Mouse (Mus musculus) layer of hippocampus, postnatal 14 days (tissue): ENCODE data around the gene Slc26a10. TPM values are rescaled to one million over a fixed set of nuclear protein-coding genes. Genes with fewer than 3 reads are reported as not detected.

ENCODE experiments used
- DNase-seq, 2 experiments: peaks; one replicate each; pipeline ENCODE4 v3.0.0; 2021 to 2022; ENCODE audit warnings: low spot score in 2 of 2, mixed read lengths in 1 of 2
- long read RNA-seq, 2 experiments: library from polyadenylated mRNA; stranded (forward); transcript quantifications; one replicate each; pipeline ENCODE4 v2.0.0; 2021
- total RNA-seq, 2 experiments: library from RNA; stranded (reverse); gene quantifications; 2 replicates each; pipeline ENCODE4 v1.2.3; 2021

Slc26a10 gene
- total RNA-seq = 1 to 10 TPM; 4.6 to 5.9 TPM
- long read RNA-seq, experiment 1, partial matches to known transcripts = 1 of 5 reads
- long read RNA-seq, experiment 1, other reads (novel, unspliced or antisense) = 4 of 5 reads
- long read RNA-seq, experiment 2, partial matches to known transcripts = 0 of 3 reads
- long read RNA-seq, experiment 2, other reads (novel, unspliced or antisense) = 3 of 3 reads

GRCm38 (mm10) chr10:127179871-127180694, at the start of gene Slc26a10:
Slc26a10 (minus strand) TSS chr10:127180645.
- DNase-seq = no peak

DNA sequence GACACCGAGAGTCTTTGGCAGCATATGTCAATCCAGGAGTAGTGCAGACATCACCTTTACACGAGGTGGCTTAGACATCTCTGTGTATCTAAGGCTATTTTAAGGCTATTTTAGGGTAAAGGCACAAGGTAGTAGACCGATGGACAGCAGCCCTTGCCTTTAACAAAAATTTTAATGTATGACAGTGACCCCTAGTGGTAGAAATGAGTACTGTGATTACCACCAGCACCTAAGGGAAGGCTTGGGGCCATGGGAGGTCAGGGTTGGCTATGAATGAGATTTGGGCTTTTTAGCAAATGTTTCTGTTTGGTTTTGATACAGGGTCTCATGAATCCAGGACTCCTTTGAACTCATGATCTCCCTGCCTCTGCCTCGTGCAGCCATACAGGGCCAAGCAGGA, 48.5 kb upstream of the Slc26a10 start:
- DNase-seq = peak in 1 of 2 experiments; percentile 76

DNA sequence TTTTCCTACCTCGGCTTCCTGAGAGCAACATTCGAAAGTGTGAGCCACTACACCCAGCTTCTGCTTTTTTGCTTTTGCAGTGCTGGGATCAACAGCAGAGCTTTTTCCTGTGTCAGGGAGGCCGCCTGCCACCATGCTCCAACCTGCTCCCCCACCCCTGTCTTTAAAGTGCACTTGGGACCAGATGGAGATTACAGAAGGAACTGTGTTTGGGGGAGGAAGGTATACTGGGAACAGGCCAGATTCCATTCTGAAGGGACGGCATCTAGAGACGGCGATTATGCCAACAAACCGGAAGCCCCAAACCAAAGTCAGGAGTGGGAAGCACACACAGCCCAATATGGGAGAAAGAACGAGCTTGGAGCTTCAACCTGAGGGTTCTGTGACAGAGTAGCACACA, 46.7 kb upstream of the Slc26a10 start:
- no peak for DNase-seq

- DNase-seq = no peak
Measured at GRCm38 (mm10) chr10:127226318-127226895, 46.0 kb upstream of the Slc26a10 start.

DNA sequence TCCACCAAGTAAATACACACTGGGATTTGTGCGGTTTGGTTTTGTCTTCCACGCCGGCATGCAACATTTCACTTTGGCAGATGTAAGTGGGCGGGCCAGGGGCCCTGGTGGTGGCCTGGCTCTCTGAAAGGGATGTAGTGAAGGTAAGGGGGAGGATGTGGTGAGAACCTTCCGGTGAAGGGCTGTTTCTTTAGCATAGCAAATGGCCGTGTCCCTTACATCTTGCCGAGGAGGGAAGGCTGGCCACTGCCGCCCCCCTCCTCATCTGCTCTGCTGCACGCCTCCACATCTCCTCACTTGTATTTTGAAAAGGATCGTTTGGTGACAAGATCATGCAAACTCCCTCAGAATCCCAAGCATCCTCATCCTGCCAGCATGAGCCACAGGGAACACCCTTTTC, 45.3 kb upstream of the Slc26a10 start:
- DNase-seq = peak in 1 of 2 experiments; percentile 41

DNA sequence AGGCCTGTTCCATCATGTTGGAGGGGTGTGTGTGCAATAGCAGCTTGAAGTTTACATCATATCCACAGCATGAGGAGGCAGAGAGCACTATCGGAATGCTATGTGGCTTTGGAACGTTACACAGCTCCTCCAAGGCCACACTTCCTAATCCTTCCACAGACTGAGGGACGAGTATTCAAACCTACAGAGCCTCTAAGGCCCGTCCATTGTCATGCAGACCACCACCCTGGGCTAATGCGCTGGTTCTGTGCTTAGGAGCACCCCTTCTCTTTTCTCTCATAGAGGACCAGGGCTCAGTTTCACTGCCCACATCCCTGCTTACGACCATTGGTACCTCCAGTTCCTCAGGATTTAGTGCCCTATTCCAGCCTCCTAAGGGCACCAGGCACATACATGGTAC, 44.8 kb upstream of the Slc26a10 start:
- DNase-seq = no peak

DNA sequence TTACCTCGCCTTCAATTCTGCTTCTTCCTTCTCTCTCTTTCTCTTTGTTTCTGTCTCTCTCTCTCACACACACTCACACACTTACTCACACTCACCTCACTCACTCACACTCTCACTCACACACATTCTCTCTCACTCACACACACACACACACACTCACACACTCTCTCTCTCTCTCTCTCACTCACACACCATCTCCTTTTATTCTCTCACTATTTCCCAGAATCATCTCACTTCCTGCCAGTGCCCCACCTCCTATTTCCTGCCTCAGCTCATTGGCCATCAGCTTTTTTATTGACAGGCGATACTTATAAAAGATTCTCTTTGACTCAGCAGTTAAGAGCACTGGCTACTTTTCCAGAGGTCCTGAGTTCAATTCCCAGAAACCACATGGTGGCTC, 37.9 kb upstream of the Slc26a10 start:
- DNase-seq = no peak

- no peak for DNase-seq
Measured at GRCm38 (mm10) chr10:127217177-127217576, 36.7 kb upstream of the Slc26a10 start.

GRCm38 (mm10) chr10:127216456-127216855, 36.0 kb upstream of the Slc26a10 start:
- no peak for DNase-seq

DNA sequence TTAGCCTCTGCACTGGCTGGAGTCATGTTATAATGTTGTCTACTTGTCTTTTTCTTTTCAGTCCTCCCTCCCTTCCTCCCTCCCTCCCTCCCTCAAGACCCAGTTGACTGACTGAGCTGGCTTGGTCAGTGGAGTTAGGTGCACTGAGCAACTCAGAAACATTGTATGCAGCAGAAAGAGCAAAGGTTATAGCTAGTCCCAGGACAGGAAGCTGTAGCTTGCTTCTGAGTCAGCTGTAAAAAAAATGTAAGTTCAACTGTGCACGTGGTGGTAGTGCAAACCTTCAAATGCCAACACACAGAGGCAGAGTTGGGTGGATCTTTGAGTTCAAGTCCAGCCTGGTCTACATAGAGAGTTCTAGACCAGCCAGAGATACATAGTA, 34.0 kb upstream of the Slc26a10 start:
- DNase-seq = no peak

DNA sequence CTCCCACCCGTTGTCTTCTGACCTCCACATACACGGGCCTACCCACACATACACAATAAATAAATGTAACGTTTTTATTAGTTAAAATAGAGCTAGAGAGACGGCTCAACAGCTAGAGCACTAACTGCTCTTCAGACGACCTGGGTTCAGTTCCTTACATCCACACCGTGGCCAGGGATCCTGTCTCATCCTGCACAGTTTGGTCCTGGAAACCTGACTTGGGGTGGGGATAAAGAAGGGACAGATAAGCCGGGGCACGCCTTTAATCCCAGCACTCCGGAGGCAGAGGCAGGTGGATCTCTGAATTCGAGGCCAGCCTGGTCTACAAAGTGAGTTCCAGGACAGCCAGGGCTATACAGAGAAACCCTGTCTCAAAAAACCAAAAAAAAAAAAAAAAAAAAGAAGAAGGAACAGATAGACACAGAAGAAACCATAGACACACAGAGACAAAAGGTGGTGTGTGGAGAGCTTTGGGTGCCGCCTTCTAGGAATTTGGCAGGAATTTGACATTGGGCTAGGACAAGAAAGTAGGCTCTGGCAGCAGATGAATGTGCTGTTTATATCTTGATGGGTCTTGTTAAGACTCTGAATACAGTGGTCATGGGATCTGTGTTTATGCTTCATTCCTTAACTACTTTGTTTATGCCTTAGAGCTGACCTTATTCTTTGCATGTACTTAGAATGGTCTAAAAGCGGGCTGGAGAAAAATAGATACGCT, 33.4 kb upstream of the Slc26a10 start:
- DNase-seq = no peak

DNA sequence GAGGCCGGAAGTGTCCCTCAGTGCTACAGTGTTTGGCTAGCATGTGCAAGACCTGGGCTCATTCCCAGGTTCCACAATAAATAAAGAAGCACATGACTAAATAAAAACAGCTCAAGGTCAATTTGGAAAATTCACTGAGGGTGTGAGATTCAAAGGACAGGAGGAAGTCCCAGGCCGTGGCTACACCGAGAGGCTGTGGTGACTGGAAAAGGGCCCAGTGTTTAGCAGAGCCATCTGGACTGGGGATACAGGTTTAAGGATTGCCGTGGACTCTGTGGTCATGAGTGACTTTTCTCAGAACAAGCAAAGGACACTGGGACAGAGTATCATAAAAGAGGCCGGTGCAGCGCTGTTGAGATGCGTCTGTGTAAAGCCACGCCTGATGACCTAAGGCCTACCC, 32.8 kb upstream of the Slc26a10 start:
- no peak for DNase-seq

GRCm38 (mm10) chr10:127211414-127211854, 31.0 kb upstream of the Slc26a10 start, which contains the start of gene Pip4k2c:
Pip4k2c (minus strand) TSS chr10:127211585.
- DNase-seq = peak; percentile 79 to 87

DNA sequence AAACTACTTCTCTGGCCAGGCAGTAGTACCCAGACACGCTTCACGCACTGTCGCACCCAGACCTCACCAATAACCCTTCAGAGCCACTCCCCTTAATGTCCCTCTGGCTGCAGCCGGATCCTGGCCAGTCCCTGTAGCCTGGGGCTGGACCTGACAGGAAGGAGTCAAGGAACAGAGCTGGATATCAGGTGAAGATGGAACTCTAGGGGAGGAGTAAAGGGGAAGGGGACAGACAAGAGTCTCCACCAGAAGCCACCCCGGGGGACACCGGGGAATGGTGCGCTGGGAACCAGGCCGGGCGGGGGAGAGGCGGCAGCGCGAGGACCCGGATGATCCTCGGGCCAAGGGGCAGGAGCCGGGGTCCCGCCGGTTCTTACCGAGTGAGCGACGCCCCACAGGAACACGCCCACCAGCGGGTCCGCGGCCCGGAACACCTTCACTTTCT, 30.5 kb upstream of the Slc26a10 start:
- DNase-seq = no peak

DNA sequence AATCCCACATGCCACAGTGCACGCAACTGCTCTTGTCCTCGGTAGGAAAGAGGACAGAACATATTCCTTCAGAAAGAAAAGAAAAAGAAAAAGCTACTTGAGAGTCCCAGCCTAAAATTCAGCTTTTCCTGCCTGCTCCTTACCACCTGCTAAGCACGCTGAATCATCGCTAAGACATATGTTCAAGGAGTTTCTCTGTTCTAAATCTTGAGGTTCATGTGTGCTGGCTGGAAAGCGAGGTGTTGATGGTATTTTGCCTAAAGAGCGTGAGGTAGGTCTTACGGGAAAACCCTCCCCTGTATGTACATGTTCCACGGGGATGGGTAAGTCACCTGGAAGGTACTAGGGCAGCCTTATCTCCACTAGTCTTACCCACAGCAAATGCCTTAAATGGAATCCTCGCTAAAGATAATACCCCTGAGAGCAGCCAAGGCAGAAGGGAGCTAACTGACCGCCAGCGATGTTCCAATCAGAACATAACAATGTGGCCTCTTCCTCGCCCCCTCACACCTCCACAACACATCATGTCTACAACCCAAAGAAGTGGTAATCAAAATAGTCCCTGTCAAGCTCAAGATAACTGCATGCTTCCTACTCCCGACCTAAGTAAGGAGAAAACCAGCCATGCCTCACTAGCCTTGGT, 29.6 kb upstream of the Slc26a10 start:
- no peak for DNase-seq

DNA sequence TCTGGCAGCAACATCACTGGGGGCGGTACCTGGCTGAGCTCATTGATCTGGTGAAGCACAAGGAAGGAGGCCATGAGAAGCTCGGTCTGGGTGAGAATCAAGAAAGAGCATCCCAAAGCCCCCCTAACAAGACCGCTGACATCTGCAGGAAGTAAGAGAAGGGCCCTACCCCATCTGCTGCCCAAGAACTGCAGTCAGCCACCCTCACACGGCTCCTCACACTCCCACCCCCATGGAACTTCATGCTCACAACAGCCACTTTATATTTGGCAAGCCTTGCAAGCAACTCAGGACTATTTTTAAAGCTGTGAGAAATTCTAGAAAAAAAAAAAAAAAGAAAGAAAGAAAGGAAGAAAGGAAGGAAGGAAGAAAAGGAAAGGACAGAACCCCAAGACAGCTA, 28.5 kb upstream of the Slc26a10 start:
- DNase-seq = no peak

DNA sequence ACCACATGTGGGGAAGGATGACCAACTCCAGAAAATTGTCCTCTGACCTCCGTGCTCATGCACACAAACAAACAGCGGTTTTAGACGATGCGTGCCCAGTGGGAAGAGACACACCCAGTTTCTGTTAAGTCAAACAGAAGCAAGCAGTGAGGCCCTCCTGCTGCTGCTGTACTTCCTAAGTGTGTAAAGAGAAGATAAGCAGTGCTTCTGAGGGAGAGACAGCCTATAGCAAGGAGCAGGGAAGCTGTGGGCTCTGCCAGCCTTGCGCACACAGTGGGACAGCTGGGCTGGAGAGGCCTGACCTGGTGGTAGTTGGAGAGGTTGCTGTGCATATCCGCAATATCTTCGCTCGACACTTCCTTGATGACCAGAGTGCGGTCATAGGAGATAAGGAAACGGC, 24.9 kb upstream of the Slc26a10 start:
- no peak for DNase-seq

DNA sequence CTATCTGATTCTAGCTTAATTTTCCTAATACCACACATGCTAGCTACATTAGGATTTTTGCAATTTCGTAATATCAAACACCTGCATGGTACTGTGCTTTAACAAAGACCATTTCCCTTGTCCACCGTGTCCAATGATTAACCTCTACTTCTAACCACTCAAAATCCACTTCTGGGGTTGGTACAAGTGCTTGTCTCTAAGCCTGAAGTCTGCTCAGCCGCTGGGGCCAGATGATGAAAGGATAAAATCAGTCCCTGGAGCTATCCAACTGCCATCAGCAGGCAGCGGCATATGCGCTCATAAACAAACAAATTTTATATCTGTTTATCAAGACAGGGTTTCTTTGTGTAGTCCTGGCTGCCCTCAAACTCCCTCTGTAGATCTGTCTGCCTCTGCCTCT, 24.1 kb upstream of the Slc26a10 start:
- DNase-seq = no peak

- no peak for DNase-seq
Measured at GRCm38 (mm10) chr10:127203106-127203505, 22.7 kb upstream of the Slc26a10 start.

DNA sequence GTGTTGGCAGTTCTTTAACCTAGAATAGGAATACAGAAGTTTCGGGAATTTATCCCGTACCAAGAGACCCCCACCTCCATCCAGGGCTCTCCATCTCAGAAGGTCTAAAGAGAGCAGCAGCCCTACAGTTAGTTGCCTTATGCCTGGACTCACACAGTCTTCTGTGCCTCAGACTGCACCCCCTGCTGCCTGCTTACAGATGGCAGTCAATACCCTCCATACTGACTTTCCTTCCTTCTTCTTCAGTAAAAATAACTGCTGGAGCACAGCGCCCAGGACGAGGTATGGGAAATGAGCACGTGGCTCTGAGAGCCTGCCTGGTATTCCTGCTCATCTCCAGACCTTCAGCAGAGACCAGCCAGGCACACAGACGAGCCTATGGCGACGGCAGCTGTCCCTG, 19.8 kb upstream of the Slc26a10 start:
- DNase-seq = no peak

- DNase-seq = no peak
Measured at GRCm38 (mm10) chr10:127199474-127199873, 19.0 kb upstream of the Slc26a10 start.
